Mouse (Mus musculus) ovary, postnatal 10 days (tissue): ENCODE results near the gene Tbkbp1.
"Not testable (repeated sequence)": the region's sequence is repeated elsewhere in the genome, so short reads cannot be mapped to it uniquely, and the experiment has no call there.

Experiments used
- DNase-seq: peaks from one replicate; pipeline ENCODE4 v3.0.0; 2022; ENCODE audit warnings: low spot score

Tbkbp1 gene

GRCm38 (mm10) chr11:97151343-97151801 lies at the start of gene Tbkbp1:
Tbkbp1 (minus strand) TSS chr11:97151495.
- DNase-seq: no peak

- no peak for DNase-seq
Measured at GRCm38 (mm10) chr11:97199519-97199918, 48.2 kb upstream of the Tbkbp1 start.

GRCm38 (mm10) chr11:97198601-97199000 lies 47.3 kb upstream of the Tbkbp1 start:
- DNase-seq: no peak

- DNase-seq: no peak
Measured at GRCm38 (mm10) chr11:97197021-97197420, 45.7 kb upstream of the Tbkbp1 start.

- DNase-seq: no peak
Measured at GRCm38 (mm10) chr11:97196541-97196940, 45.2 kb upstream of the Tbkbp1 start.

GRCm38 (mm10) chr11:97192621-97192951 lies 41.3 kb upstream of the Tbkbp1 start:
- no peak for DNase-seq

GRCm38 (mm10) chr11:97191915-97192620 lies 40.8 kb upstream of the Tbkbp1 start:
- no peak for DNase-seq

GRCm38 (mm10) chr11:97190992-97191391 lies 39.7 kb upstream of the Tbkbp1 start:
- DNase-seq: no peak

- DNase-seq: not testable (repeated sequence)
Measured at GRCm38 (mm10) chr11:97189645-97190044, 38.4 kb upstream of the Tbkbp1 start.

- DNase-seq: no peak
Measured at GRCm38 (mm10) chr11:97189231-97189630, 37.9 kb upstream of the Tbkbp1 start.

GRCm38 (mm10) chr11:97188643-97188955 lies 37.3 kb upstream of the Tbkbp1 start:
- no peak for DNase-seq

- peak; percentile 90 for DNase-seq
Measured at GRCm38 (mm10) chr11:97187764-97188642, 36.7 kb upstream of the Tbkbp1 start, which contains the start of gene Kpnb1. Kpnb1 (minus strand) TSS chr11:97187881.

- DNase-seq: peak; percentile 95
Measured at GRCm38 (mm10) chr11:97186947-97187763, 35.9 kb upstream of the Tbkbp1 start.

GRCm38 (mm10) chr11:97185704-97186614 lies 34.7 kb upstream of the Tbkbp1 start:
- no peak for DNase-seq

- DNase-seq: no peak
Measured at GRCm38 (mm10) chr11:97184875-97185274, 33.6 kb upstream of the Tbkbp1 start.

- DNase-seq: no peak
Measured at GRCm38 (mm10) chr11:97182446-97182845, 31.2 kb upstream of the Tbkbp1 start.

GRCm38 (mm10) chr11:97181061-97181460 lies 29.8 kb upstream of the Tbkbp1 start:
- no peak for DNase-seq

- DNase-seq: no peak
Measured at GRCm38 (mm10) chr11:97178198-97178597, 26.9 kb upstream of the Tbkbp1 start.

- DNase-seq: no peak
Measured at GRCm38 (mm10) chr11:97176851-97177250, 25.6 kb upstream of the Tbkbp1 start.

GRCm38 (mm10) chr11:97175499-97175898 lies 24.2 kb upstream of the Tbkbp1 start:
- DNase-seq: no peak

GRCm38 (mm10) chr11:97160341-97160740 lies 9.0 kb upstream of the Tbkbp1 start:
- DNase-seq: no peak
